Mouse (Mus musculus): ENCODE data around the gene 9830107B12Rik.

DNA sequence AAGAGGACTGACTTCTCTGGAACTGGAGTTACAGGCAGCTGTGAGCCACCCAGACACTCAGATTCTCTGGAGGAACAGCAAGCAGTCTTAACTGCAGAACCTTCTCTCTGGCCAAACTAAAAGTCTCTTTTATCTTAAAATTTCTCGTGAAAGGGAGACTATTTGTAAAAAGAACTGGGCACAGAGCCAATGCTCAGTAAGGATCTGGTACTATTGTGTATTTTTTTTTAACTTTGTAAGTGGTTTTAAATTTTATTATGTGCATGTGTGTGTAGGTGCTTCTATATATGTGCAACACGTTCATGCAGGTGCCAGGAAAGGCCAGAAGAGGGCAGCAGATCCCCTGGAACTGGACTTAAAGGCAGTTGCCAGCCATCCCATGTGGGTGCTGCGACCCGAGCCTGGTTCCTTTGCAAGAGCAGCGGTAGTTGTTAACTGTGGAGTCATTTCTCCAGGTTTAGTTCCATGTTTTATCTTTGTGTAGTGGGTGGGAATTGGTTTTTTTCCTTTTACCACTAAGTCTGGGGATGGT, 52.7 kb downstream of the 9830107B12Rik start:
- TF ChIP-seq CTCF (conservative IDR thresholded peaks at IDR 0.05; ENCODE audit: low read length) (peak; percentile 55), NANOG (IDR thresholded peaks at IDR 0.05; ENCODE audit: borderline replicate concordance, low read length) (no peak)
